Mouse (Mus musculus): ENCODE results near the gene Tardbp. TPM values are rescaled to one million over a fixed set of nuclear protein-coding genes. Genes with fewer than 3 reads are reported as not detected.

Tardbp gene
- 450 and 455 TPM in 2 replicates for polyA plus RNA-seq (2016; fragmentation: Nextera tagmentation; extraction: Ambion mirVana)

DNA sequence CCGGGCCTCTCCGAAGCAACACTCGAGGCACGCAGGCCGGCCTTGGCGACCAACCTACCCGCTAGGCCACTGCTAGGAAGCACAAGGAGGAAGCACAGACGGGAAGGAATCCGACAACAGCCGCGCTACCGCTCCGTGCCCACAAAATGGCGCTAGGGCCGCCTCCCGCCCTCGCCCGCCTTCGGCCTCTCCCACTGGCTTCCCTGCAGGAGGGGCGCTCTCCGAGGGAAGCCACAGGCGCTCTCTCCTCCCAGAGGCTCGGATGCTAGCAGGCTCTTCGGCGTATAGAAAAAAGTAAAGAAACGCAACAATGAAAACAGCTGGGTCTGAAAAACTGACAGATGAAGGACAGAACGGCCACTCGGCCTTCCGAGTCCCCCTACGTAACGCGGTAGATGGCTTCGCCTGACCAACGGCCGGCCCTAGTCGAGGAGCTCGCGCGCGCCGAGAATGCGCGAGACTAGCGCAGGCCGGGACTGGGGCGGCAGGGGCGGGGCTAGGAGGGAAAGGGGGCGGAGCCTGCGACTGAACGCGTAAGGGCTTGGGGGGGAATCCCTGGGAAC is at the start of gene Tardbp:
Gene Tardbp, minus strand, starts transcription at position 397 of the 563 bp plus-strand sequence.
- H3K36me3 ChIP-seq (replicated peaks) = peaks cover 36% of the 10 kb centered on the region
- WGBS = under 1% methylated on average over 51 of the region's 51 CpGs
- peak; percentile 97 for DNase-seq (ENCODE audit: low spot score)
- H3K4me1 ChIP-seq = peaks cover 28% of the 10 kb centered on the region
- H3K9me3 ChIP-seq = no peaks in the 10 kb centered on the region
- peak within 1 kb of the TSS; percentile 98 for H3K27ac ChIP-seq (replicated peaks)
- H3K4me3 ChIP-seq = peak within 1 kb of the TSS; percentile 74
- H3K27me3 ChIP-seq (replicated peaks; ENCODE audit: low read depth, poor library complexity, severe bottlenecking) = no peaks in the 10 kb centered on the region

DNA sequence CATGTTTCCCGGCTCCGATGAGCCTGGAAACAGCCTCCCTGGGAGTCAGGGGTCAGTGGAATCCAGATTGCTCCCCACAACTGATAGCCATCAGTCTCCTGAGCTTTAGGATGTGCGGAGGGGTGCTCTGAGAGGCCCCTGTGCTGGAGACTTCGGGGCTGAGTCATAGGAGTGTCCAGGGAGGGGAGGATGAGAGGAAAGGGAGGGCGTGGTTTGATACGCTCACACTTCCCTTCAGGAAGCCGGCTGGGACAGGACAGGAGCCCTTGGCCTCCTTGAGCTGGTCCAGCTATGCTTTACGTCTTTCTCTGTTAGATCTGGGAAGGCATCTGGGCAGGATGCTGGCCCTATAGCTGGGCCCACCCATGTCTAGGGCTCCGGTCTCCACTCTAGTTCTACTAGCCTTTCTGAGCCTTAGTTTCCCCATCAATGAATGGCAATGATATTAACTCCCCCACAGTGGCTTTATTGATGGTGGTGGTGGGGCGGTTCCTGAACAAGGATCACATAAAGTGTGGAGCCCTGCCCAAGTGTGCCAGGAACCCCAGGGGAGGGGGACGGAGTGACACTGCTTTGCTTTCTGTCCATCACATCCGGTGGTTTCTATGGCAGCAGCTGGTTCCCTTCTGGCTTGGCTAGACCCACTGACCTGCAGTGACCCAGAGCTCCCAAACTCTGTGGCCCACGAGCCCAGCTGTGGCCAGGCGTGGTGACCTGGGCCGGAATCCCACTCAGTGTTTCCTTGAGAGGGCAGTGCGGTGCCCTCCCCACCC is 49.6 kb upstream of the Tardbp start:
- peaks cover 40% of the 10 kb centered on the region for H3K4me1 ChIP-seq
- peak overlapping the region; percentile 78 for H3K27ac ChIP-seq (replicated peaks)
- H3K9me3 ChIP-seq = no peaks in the 10 kb centered on the region
- peak; percentile 43 for DNase-seq (ENCODE audit: low spot score)
- peaks cover 21% of the 10 kb centered on the region for H3K27me3 ChIP-seq (replicated peaks; ENCODE audit: low read depth, poor library complexity, severe bottlenecking)
- WGBS = 44% methylated on average over 16 of the region's 16 CpGs
- no peaks in the 10 kb centered on the region for H3K36me3 ChIP-seq (replicated peaks)
- no peak overlapping the region for H3K4me3 ChIP-seq

DNA sequence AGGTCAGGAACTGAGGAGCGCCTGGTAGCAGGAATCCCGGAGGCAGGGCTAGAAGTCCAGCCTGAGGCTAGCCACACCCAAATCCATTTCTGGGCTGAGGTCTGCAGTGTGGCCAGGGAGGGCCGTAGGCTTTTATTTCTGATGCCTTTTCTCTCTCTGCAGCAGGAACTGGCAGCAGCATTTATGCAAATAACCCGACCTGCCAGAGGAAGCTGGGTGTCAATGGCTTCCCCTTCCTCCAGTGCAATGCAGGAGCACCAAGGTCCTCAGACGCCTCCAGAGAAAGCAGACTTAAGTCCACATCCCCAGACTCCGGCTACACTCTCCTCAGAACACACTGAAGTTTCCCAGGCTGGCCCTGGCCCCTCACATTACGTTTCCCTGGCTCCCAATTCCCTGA is 48.2 kb upstream of the Tardbp start:
- no peak for DNase-seq (ENCODE audit: low spot score)
- 52% methylated on average over 7 of the region's 7 CpGs for WGBS
- H3K4me3 ChIP-seq = no peak overlapping the region
- H3K9me3 ChIP-seq = no peaks in the 10 kb centered on the region
- peaks cover 42% of the 10 kb centered on the region for H3K4me1 ChIP-seq
- 0 out of 2 replicates have a peak overlapping the region, but pooled peaks have one; percentile 8 for H3K27ac ChIP-seq (replicated peaks)
- H3K36me3 ChIP-seq (replicated peaks) = no peaks in the 10 kb centered on the region
- 0 out of 2 replicates have a peak, but pooled peaks cover 10% of the 10 kb centered on the region for H3K27me3 ChIP-seq (replicated peaks; ENCODE audit: low read depth, poor library complexity, severe bottlenecking)

GRCm38 (mm10) chr4:148671230-148671947 is 44.6 kb upstream of the Tardbp start:
- Histone ChIP-seq H3K36me3 (replicated peaks) (no peaks in the 10 kb centered on the region), H3K27me3 (replicated peaks; ENCODE audit: low read depth, poor library complexity, severe bottlenecking) (0 out of 2 replicates have a peak, but pooled peaks cover 10% of the 10 kb centered on the region), H3K27ac (replicated peaks) (no peak overlapping the region), H3K4me3 (no peak overlapping the region), H3K9me3 (no peaks in the 10 kb centered on the region), H3K4me1 (peaks cover 31% of the 10 kb centered on the region)
- DNase-seq (ENCODE audit: low spot score) = no peak
- 61% methylated on average over 16 of the region's 16 CpGs for WGBS

DNA sequence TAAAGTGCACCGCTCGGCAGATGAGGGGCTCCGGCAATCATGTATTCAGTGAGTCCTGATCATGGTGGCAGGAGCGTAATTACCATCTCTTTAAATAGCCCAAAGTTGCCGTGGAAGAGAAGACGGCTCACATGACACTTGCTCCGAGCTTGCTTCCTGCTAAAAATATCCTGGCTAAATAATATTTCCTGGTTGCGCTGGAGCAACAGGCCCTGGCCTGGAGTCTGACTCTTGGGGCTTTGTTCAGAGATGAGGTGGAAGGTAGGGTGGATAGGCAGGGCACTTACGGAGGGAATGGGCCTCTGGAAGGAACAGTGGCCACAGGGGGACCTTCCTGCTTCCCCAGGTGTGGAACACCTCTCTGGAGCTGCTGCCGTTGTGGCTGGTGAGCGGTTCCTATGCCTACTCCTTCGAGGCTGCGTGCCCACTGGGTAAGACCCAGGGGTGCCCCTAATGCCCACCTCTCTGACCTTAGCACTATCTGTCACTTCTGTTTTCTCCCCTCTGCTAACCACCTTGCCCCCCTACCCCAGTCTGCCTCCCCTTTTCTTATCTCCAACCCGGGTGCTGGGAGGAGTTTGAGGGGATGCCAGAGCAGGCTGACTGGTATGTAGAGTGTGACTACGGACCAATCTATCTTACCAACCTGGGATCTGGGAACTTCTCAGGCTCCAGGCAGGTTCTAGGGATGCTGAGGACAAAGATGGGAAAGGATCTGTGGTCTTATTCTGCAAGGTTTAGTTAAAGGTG is 40.4 kb upstream of the Tardbp start:
- Histone ChIP-seq H3K27ac (replicated peaks) (no peak overlapping the region), H3K4me3 (no peak overlapping the region), H3K27me3 (replicated peaks; ENCODE audit: low read depth, poor library complexity, severe bottlenecking) (peaks cover 29% of the 10 kb centered on the region), H3K4me1 (peaks cover 21% of the 10 kb centered on the region), H3K36me3 (replicated peaks) (no peaks in the 10 kb centered on the region), H3K9me3 (no peaks in the 10 kb centered on the region)
- 83% methylated on average over 15 of the region's 15 CpGs for WGBS
- no peak for DNase-seq (ENCODE audit: low spot score)

DNA sequence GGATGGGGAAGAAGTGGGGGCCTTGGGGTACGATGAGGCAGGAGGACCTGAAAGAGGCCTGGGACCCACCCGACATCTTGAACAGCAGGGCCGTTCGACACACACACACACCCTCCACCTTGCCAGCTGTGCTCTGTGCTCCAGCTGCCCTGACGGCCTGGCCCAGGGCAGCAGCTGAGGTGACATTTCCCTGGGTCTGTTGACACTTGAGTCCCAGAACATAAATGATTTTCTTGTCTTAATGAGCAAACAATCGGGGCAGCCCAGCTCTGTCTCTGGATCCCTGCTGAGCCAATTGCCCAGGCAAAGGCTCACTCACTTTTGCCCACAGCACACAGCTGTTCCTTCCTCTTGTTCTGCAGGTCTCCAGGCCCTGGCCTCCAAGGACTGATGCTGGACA is 37.2 kb upstream of the Tardbp start:
- no peaks in the 10 kb centered on the region for H3K9me3 ChIP-seq
- no peak overlapping the region for H3K27ac ChIP-seq (replicated peaks)
- WGBS = 62% methylated on average over 6 of the region's 6 CpGs
- H3K4me1 ChIP-seq = peaks cover 26% of the 10 kb centered on the region
- no peaks in the 10 kb centered on the region for H3K36me3 ChIP-seq (replicated peaks)
- H3K4me3 ChIP-seq = no peak overlapping the region
- no peak for DNase-seq (ENCODE audit: low spot score)
- H3K27me3 ChIP-seq (replicated peaks; ENCODE audit: low read depth, poor library complexity, severe bottlenecking) = peaks cover 36% of the 10 kb centered on the region

DNA sequence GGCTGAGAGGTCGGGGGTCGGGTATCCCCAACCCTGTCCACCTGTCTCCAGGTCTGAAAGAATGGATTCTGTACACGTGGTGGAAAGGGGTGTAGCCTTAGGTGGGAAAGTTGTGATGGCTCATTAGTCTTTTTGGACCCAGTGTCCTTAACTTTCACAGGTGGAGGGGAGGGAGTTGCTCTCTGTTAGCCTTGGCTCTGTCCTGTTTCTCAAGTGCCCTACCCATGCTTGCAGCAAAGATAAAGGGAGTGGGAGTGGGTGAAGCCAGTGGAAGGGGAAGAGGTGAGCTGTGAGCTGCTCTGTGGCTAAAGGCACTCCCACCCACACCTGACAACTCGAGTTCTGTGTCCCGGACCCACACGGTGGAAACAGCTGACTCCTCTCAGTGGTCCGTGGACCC is 36.5 kb upstream of the Tardbp start:
- H3K36me3 ChIP-seq (replicated peaks) = no peaks in the 10 kb centered on the region
- H3K9me3 ChIP-seq = no peaks in the 10 kb centered on the region
- no peak overlapping the region for H3K27ac ChIP-seq (replicated peaks)
- DNase-seq (ENCODE audit: low spot score) = no peak
- peaks cover 36% of the 10 kb centered on the region for H3K27me3 ChIP-seq (replicated peaks; ENCODE audit: low read depth, poor library complexity, severe bottlenecking)
- WGBS = 82% methylated on average over 7 of the region's 7 CpGs
- no peak overlapping the region for H3K4me3 ChIP-seq
- peaks cover 26% of the 10 kb centered on the region for H3K4me1 ChIP-seq

DNA sequence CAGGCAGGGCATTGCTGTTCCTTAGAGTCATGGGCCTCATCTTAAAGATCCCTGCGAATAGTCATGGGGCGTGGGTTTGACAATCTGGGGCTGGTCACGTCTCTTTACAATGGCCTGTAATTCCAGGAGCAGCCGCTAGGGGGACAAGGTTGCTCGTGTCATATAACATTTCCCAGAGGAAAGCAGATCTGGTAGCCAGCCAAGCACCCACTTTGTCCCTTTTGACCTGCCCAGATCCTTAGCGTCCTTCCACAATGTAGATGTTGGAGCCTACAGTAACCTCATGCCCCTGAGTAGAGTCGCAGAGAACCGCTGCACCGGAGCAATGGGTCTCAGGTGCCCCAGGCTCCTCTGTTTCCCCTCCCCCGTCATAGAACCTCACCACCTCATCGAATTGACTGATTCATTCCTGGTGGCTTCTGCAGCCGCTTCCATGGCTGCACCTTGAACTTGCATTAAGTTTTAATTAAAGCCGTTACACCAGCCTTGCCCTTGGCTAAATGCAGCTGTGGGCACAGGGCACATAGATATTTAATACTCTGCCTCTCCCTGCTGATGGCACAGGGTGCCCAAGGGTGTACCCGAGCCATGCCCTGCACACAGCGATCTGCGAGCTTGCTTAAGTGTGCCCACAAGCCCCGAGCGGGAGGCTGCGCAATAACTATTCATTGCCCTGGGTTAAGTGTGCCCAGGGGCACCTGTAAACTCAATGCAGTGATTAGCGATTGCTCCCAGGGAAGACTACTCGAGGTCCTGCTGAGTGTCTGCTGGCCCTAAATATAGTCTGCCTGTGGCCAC is 35.5 kb upstream of the Tardbp start:
- Histone ChIP-seq H3K27me3 (replicated peaks; ENCODE audit: low read depth, poor library complexity, severe bottlenecking) (peaks cover 40% of the 10 kb centered on the region), H3K27ac (replicated peaks) (0 out of 2 replicates have a peak overlapping the region, but pooled peaks have one; percentile 30), H3K4me3 (peak overlapping the region; percentile 30; the same call in 1 of the 2 replicates), H3K4me1 (peaks cover 22% of the 10 kb centered on the region), H3K36me3 (replicated peaks) (no peaks in the 10 kb centered on the region), H3K9me3 (no peaks in the 10 kb centered on the region)
- peak; percentile 83 for DNase-seq (ENCODE audit: low spot score)
- WGBS = 38% methylated on average over 21 of the region's 21 CpGs

- WGBS = 75% methylated on average over 3 of the region's 3 CpGs
Observed at GRCm38 (mm10) chr4:148660174-148660573, 33.4 kb upstream of the Tardbp start.

GRCm38 (mm10) chr4:148657776-148658175 is 31.0 kb upstream of the Tardbp start:
- peaks cover 16% of the 10 kb centered on the region for H3K4me1 ChIP-seq
- 89% methylated on average over 13 of the region's 13 CpGs for WGBS
- no peaks in the 10 kb centered on the region for H3K36me3 ChIP-seq (replicated peaks)
- H3K27me3 ChIP-seq (replicated peaks; ENCODE audit: low read depth, poor library complexity, severe bottlenecking) = peaks cover 23% of the 10 kb centered on the region
- H3K9me3 ChIP-seq = peaks cover 7% of the 10 kb centered on the region; the same call in 1 of the 2 replicates
- H3K27ac ChIP-seq (replicated peaks) = no peak overlapping the region
- no peak for DNase-seq (ENCODE audit: low spot score)
- H3K4me3 ChIP-seq = no peak overlapping the region

More at GRCm38 (mm10) chr4:148660174-148660573, 33.4 kb upstream of the Tardbp start:
- Histone ChIP-seq H3K36me3 (replicated peaks) (no peaks in the 10 kb centered on the region), H3K9me3 (no peaks in the 10 kb centered on the region), H3K27me3 (replicated peaks; ENCODE audit: low read depth, poor library complexity, severe bottlenecking) (peaks cover 42% of the 10 kb centered on the region), H3K4me1 (peaks cover 21% of the 10 kb centered on the region), H3K27ac (replicated peaks) (no peak overlapping the region), H3K4me3 (no peak overlapping the region)
- DNase-seq (ENCODE audit: low spot score) = no peak

- Histone ChIP-seq H3K36me3 (replicated peaks) (no peaks in the 10 kb centered on the region), H3K27ac (replicated peaks) (no peak overlapping the region), H3K9me3 (peaks cover 7% of the 10 kb centered on the region; the same call in 1 of the 2 replicates), H3K4me3 (no peak overlapping the region), H3K27me3 (replicated peaks; ENCODE audit: low read depth, poor library complexity, severe bottlenecking) (peaks cover 18% of the 10 kb centered on the region), H3K4me1 (peaks cover 7% of the 10 kb centered on the region)
- WGBS = 57% methylated on average over 15 of the region's 15 CpGs
- no peak for DNase-seq (ENCODE audit: low spot score)
Observed at GRCm38 (mm10) chr4:148656691-148657258, 30.0 kb upstream of the Tardbp start.
